27 mouse cellular contexts compared by ENCODE assay signal in the genomic region with DNA sequence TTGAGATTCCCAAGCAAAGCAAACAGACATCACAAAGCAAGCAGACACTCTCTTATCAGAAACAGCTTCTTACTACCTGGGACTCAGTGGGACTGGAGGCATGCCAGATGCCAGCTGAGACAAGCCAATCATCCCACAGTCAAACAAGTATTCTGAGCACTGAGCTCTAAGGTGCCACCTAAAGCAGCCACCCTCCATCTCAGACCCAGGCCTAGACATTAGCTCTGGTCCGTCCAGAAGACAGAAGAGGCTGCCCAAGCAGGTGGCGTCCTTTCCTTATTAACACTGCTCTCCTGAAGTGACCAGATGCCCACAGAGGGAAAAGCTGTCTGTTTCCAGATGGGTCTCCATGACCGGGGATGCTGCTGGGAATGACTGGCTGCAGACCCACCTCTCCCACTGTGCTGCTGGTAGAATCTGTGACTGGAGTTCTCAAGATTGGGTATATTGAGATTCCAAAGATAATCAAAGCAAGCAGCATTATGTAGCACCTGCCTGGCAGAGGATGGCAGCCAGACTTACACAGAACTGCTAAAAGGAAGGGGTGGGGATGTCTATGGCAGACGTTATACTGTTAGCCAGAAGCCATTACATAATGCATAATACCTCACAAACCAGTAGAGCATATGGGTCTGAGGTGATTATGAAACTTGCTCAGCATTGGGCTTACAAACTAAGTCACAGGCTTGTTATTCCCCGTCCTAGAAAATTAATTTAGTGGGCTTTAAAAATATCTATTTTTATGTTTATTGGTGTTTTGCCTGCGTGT. TPM values are rescaled to one million over a fixed set of nuclear protein-coding genes. Genes with fewer than 3 reads are reported as not detected.
A peak's percentile ranks its signal among the peaks of the same experiment; 100 is the strongest.
DNase-seq lines count a peak whose midpoint lies in the region; ATAC-seq and TF ChIP-seq lines count a peak whose summit lies in the region.
"Had no signal": no experiment of that assay in that cellular context is flagged by ENCODE, and none has a peak within 500 bp of the region (broad histone marks: within the 10 kb centered on the region; RNA-seq: fewer than 3 reads in every experiment).

No protein-coding gene starts in this region.

- no peak for TF ChIP-seq CTCF in forebrain, postnatal 0 days (IDR thresholded peaks at IDR 0.05; ENCODE audit: low read depth)
- no peak for TF ChIP-seq CTCF in CH12.LX (conservative IDR thresholded peaks at IDR 0.05 in 1 of 2, IDR thresholded peaks at IDR 0.05 in 1 of 2; ENCODE audit: low read depth in 2 of 2, low read length in 2 of 2)

- H3K79me2 ChIP-seq in CH12.LX (replicated peaks; ENCODE audit: control insufficient read depth, extremely low read depth, insufficient read depth, poor library complexity, severe bottlenecking): peaks cover 10% of the 10 kb centered on the region

- TF ChIP-seq EP300 in CH12.LX (IDR thresholded peaks at IDR 0.05; ENCODE audit: low read length): no peak

- peaks cover 3% of the 10 kb centered on the region; the same call in 1 of the 2 replicates for H3K27me3 ChIP-seq in forebrain, embryonic 16.5 days (replicated peaks; ENCODE audit: control insufficient read depth, insufficient read depth, low read length)
- H3K27me3 ChIP-seq in forebrain, postnatal 0 days (ENCODE audit: insufficient read depth, low read length): no peaks in the 10 kb centered on the region
- no peaks in the 10 kb centered on the region for H3K27me3 ChIP-seq in CH12.LX (replicated peaks)
- H3K27me3 ChIP-seq: megakaryocyte, embryonic 14.5 days had no signal

- intact Hi-C loops in left cerebral cortex, postnatal 36 days (cut with DNase I): no loop called here

- no peak for TF ChIP-seq RAD21 in CH12.LX (IDR thresholded peaks at IDR 0.05; ENCODE audit: low read depth, low read length)

- H3K4me3 ChIP-seq in forebrain, embryonic 16.5 days (replicated peaks; ENCODE audit: low read length): no peak overlapping the region
- H3K4me3 ChIP-seq in forebrain, postnatal 0 days (ENCODE audit: low read depth, low read length): no peak overlapping the region
- no peak overlapping the region for H3K4me3 ChIP-seq in CH12.LX (replicated peaks in 1 of 3; ENCODE audit: low read depth in 2 of 3, low read length in 2 of 3, poor library complexity in 1 of 3)
- H3K4me3 ChIP-seq: forebrain, embryonic 13.5 days; heart, adult 2 months; heart, embryonic 12.5 days; hindbrain, embryonic 13.5 days; limb, embryonic 13.5 days; lung, embryonic 15.5 days; megakaryocyte, embryonic 14.5 days; neural tube, embryonic 12.5 days had no signal

- peak; percentile 22; the same call in 1 of the 2 replicates for ATAC-seq in forebrain, embryonic 16.5 days
- no peak for ATAC-seq in forebrain, postnatal 0 days
- ATAC-seq: activated CD4-positive, CD25-positive, alpha-beta regulatory T cell, adult 4 months; forebrain, embryonic 13.5 days; intestine, embryonic 16.5 days; midbrain, embryonic 16.5 days had no signal

- dilution Hi-C loops in CH12.LX (cut with MboI; ENCODE audit: extremely low pct_ligation_motif_present, extremely low pct_unique_long_range_greater_than_20kb, low sequenced_read_pairs): no loop called here

- no peaks in the 10 kb centered on the region for H3K9me3 ChIP-seq in forebrain, embryonic 16.5 days (ENCODE audit: control insufficient read depth, low read length)
- no peaks in the 10 kb centered on the region for H3K9me3 ChIP-seq in forebrain, postnatal 0 days (ENCODE audit: low read length)
- no peaks in the 10 kb centered on the region for H3K9me3 ChIP-seq in CH12.LX (replicated peaks; ENCODE audit: low read length)
- H3K9me3 ChIP-seq: forebrain, embryonic 13.5 days; heart, embryonic 12.5 days; hindbrain, embryonic 13.5 days; limb, embryonic 13.5 days; lung, embryonic 15.5 days; megakaryocyte, embryonic 14.5 days; neural tube, embryonic 12.5 days had no signal

- no peak for DNase-seq in forebrain, postnatal 0 days
- DNase-seq in left cerebral cortex, postnatal 36 days (ENCODE audit: low spot score in 2 of 2): peak; percentile 18 to 31
- no peak for DNase-seq in left cerebral cortex, adult 18-20 months (ENCODE audit: low spot score in 2 of 2)
- DNase-seq in CH12.LX (ENCODE audit: extremely low read depth): no peak
- DNase-seq in brain, adult 2 months (ENCODE audit: low read depth, low spot score): peak; percentile 67
- no peak for DNase-seq in neural tube, embryonic 10.5 days (ENCODE audit: extremely low spot score, low spot score)
- DNase-seq: adrenal gland, postnatal 14 days; cerebellum, adult 11-12 months; heart, adult 2 months; heart, postnatal 4 days; kidney, adult 8-10 months; kidney, postnatal 4 days had no signal

- H3K4me1 ChIP-seq in forebrain, embryonic 16.5 days (replicated peaks; ENCODE audit: control insufficient read depth, insufficient read depth, low read length): peaks cover 8% of the 10 kb centered on the region
- H3K4me1 ChIP-seq in forebrain, postnatal 0 days (ENCODE audit: insufficient read depth): no peaks in the 10 kb centered on the region
- peaks cover 0 to 32% of the 10 kb centered on the region in 2 experiments; a peak in 2 of 4 replicates for H3K4me1 ChIP-seq in CH12.LX (ENCODE audit: control insufficient read depth in 1 of 2, insufficient read depth in 2 of 2)
- H3K4me1 ChIP-seq: neural tube, embryonic 12.5 days had no signal

- H3K4me2 ChIP-seq in forebrain, embryonic 16.5 days (ENCODE audit: low read length): no peak overlapping the region
- no peak overlapping the region for H3K4me2 ChIP-seq in forebrain, postnatal 0 days (ENCODE audit: low read depth)
- H3K4me2 ChIP-seq in CH12.LX (ENCODE audit: insufficient read depth, low read depth, poor library complexity, severe bottlenecking): no peak overlapping the region
- H3K4me2 ChIP-seq: forebrain, embryonic 13.5 days; heart, embryonic 12.5 days; hindbrain, embryonic 13.5 days; limb, embryonic 13.5 days; liver, embryonic 11.5 days; lung, embryonic 15.5 days; neural tube, embryonic 12.5 days had no signal

- peaks cover 29% of the 10 kb centered on the region for H3K36me3 ChIP-seq in forebrain, embryonic 16.5 days (ENCODE audit: control insufficient read depth, insufficient read depth)
- H3K36me3 ChIP-seq in forebrain, postnatal 0 days (ENCODE audit: insufficient read depth): peaks cover 43% of the 10 kb centered on the region
- H3K36me3 ChIP-seq in CH12.LX (replicated peaks in 1 of 2; ENCODE audit: control insufficient read depth in 1 of 2, insufficient read depth in 1 of 2, low read length in 1 of 2): peaks cover 76 to 97% of the 10 kb centered on the region in 2 experiments

- in situ Hi-C loops in CH12.LX (cut with MboI; ENCODE audit: low pct_ligation_motif_present, low pct_unique_long_range_greater_than_20kb, low sequenced_read_pairs): no loop called here

- TF ChIP-seq POLR2A in CH12.LX (IDR thresholded peaks at IDR 0.05; ENCODE audit: low read depth, low read length): peak; percentile 31; the same call in 1 of the 2 replicates

- H3K27ac ChIP-seq in forebrain, embryonic 16.5 days (ENCODE audit: low read length): no peak overlapping the region
- H3K27ac ChIP-seq in forebrain, postnatal 0 days (ENCODE audit: low read depth, low read length): no peak overlapping the region
- H3K27ac ChIP-seq in CH12.LX (ENCODE audit: insufficient read depth, low read depth): no peak overlapping the region
- H3K27ac ChIP-seq: forebrain, embryonic 13.5 days; heart, adult 2 months; hindbrain, embryonic 13.5 days; kidney, postnatal 0 days; limb, embryonic 13.5 days; lung, embryonic 15.5 days; neural tube, embryonic 12.5 days had no signal

- 74% methylated on average over 6 of the region's 6 CpGs for WGBS in forebrain, embryonic 16.5 days
- WGBS in forebrain, postnatal 0 days: 66% methylated on average over 6 of the region's 6 CpGs

- H3K9ac ChIP-seq in forebrain, embryonic 16.5 days (replicated peaks; ENCODE audit: low read depth, low read length): no peak overlapping the region
- H3K9ac ChIP-seq in forebrain, postnatal 0 days: no peak overlapping the region
- no peak overlapping the region for H3K9ac ChIP-seq in CH12.LX (ENCODE audit: insufficient read depth, low read depth)
- H3K9ac ChIP-seq: forebrain, embryonic 13.5 days; heart, embryonic 12.5 days; hindbrain, embryonic 13.5 days; limb, embryonic 13.5 days; lung, embryonic 15.5 days; neural tube, embryonic 12.5 days had no signal

TF ChIP-seq in CH12.LX, 34 proteins besides CTCF, POLR2A, EP300 and RAD21 (continues in another document):
- TF ChIP-seq ZMIZ1 (IDR thresholded peaks at IDR 0.05; ENCODE audit: low read depth, low read length): peak; percentile 54; the same call in 1 of the 2 replicates
- TF ChIP-seq CHD2 (IDR thresholded peaks at IDR 0.05; ENCODE audit: low read length): peak; percentile 58
- peak; percentile 78 for TF ChIP-seq POLR2AphosphoS2 (IDR thresholded peaks at IDR 0.05; ENCODE audit: low read depth, low read length)
- peak; percentile 8; the same call in 1 of the 2 replicates for TF ChIP-seq SMC3 (IDR thresholded peaks at IDR 0.05; ENCODE audit: low read depth, low read length)

RNA-seq across cellular contexts. Expression of a gene that starts 23.9 kb away (rescaled TPM):
- polyA plus RNA-seq in forebrain, embryonic 16.5 days (2015; fragmentation: Nextera tagmentation; extraction: Ambion mirVana): 0.57 and 1.1 TPM in 2 replicates
- total RNA-seq in forebrain, postnatal 0 days (2014; rRNA removed): 1.1 and 4.2 TPM in 2 replicates
- 0.83 and 1.4 TPM in 2 replicates for polyA plus RNA-seq in forebrain, postnatal 0 days (2015; fragmentation: Nextera tagmentation; extraction: Ambion mirVana)
- total RNA-seq in left cerebral cortex, postnatal 36 days (2021): 1 to 10 TPM in 1 of 2 experiments, under 1 TPM in 1; 0.96 to 1.9 TPM
- total RNA-seq in left cerebral cortex, adult 18-20 months (2021): under 1 TPM; 0.52 to 1.00 TPM
- total RNA-seq in CH12.LX (2012; rRNA removed) (260 and 365 TPM in 2 replicates), CH12.LX (2014; rRNA removed) (338 and 355 TPM in 2 replicates)
- polyA plus RNA-seq in CH12.LX (2012; ENCODE audit: insufficient read length, low read depth): 299 and 356 TPM in 2 replicates

RNA-seq across cellular contexts. Expression of a gene that starts 24.4 kb away (rescaled TPM):
- 479 and 501 TPM in 2 replicates for polyA plus RNA-seq in forebrain, embryonic 16.5 days (2015; fragmentation: Nextera tagmentation; extraction: Ambion mirVana)
- 545 and 656 TPM in 2 replicates for total RNA-seq in forebrain, postnatal 0 days (2014; rRNA removed)
- polyA plus RNA-seq in forebrain, postnatal 0 days (2015; fragmentation: Nextera tagmentation; extraction: Ambion mirVana): 345 and 405 TPM in 2 replicates
- 100 to 1,000 TPM; 203 to 226 TPM for total RNA-seq in left cerebral cortex, postnatal 36 days (2021)
- total RNA-seq in left cerebral cortex, adult 18-20 months (2021): 100 to 1,000 TPM; 195 to 215 TPM
- total RNA-seq in CH12.LX (2012; rRNA removed) (56.7 and 65.3 TPM in 2 replicates), CH12.LX (2014; rRNA removed) (51.9 and 54.7 TPM in 2 replicates)
- polyA plus RNA-seq in CH12.LX (2012; ENCODE audit: insufficient read length, low read depth): 38.9 and 48.1 TPM in 2 replicates

RNA-seq across cellular contexts. Expression of a gene that starts 56.9 kb away (rescaled TPM):
- polyA plus RNA-seq in forebrain, embryonic 16.5 days (2015; fragmentation: Nextera tagmentation; extraction: Ambion mirVana): 0.14 and 0.15 TPM in 2 replicates
- total RNA-seq in forebrain, postnatal 0 days (2014; rRNA removed): 0.62 TPM in 1 of 2 replicates, not detected in the other
- 0.89 and 1.2 TPM in 2 replicates for polyA plus RNA-seq in forebrain, postnatal 0 days (2015; fragmentation: Nextera tagmentation; extraction: Ambion mirVana)
- 1 to 10 TPM in 1 of 2 experiments, under 1 TPM in 1; 0.91 to 3.3 TPM for total RNA-seq in left cerebral cortex, postnatal 36 days (2021)
- 1 to 10 TPM; 2.9 to 3.2 TPM for total RNA-seq in left cerebral cortex, adult 18-20 months (2021)
- total RNA-seq in CH12.LX (2012; rRNA removed) (0.25 and 0.29 TPM in 2 replicates), CH12.LX (2014; rRNA removed) (0.12 TPM in 1 of 2 replicates, not detected in the other)
- polyA plus RNA-seq in CH12.LX (2012; ENCODE audit: insufficient read length, low read depth): 0.13 TPM in 1 of 2 replicates, not detected in the other
- total RNA-seq: adrenal gland, postnatal 14 days had no signal
- polyA plus RNA-seq: activated CD4-positive, CD25-positive, alpha-beta regulatory T cell, adult 4 months; embryonic facial prominence, embryonic 11.5 days; forebrain, embryonic 13.5 days; heart, embryonic 12.5 days; hindbrain, embryonic 13.5 days; kidney, postnatal 0 days; liver, embryonic 11.5 days; neural tube, embryonic 12.5 days; stomach, embryonic 14.5 days had no signal

Comparison
In these comparisons a context has a peak if more than half of its experiments do, and no peak if none do; other contexts are left out.
1. DNase-seq: peak in left cerebral cortex, postnatal 36 days (2 of 2) and brain, adult 2 months (single experiment); none in forebrain, postnatal 0 days (single experiment), left cerebral cortex, adult 18-20 months (0 of 2), CH12.LX (single experiment) and neural tube, embryonic 10.5 days (single experiment).
2. RNA of a gene that starts 23.9 kb away (total RNA-seq): 260 to 365 TPM in CH12.LX; 1.1 to 4.2 TPM in forebrain, postnatal 0 days, 0.96 to 1.9 TPM in left cerebral cortex, postnatal 36 days and 0.52 to 1.00 TPM in left cerebral cortex, adult 18-20 months; every median in the first group is over 10 times any median in the second.